Mouse (Mus musculus): Measurements from ENCODE around the gene Chrne. TPM values are rescaled to one million over a fixed set of nuclear protein-coding genes. Genes with fewer than 3 reads are reported as not detected.
"Not testable (repeated sequence)": the region's sequence is repeated elsewhere in the genome, so short reads cannot be mapped to it uniquely, and the experiment has no call there.

Gene Chrne
- total and polyA plus RNA-seq, 3 experiments: not detected

GRCm38 (mm10) chr11:70579710-70580357 is 39.2 kb downstream of the Chrne start:
- H3K4me1 ChIP-seq (ENCODE audit: insufficient read depth, low read depth, low read length): peaks cover 32% of the 10 kb centered on the region
- ATAC-seq (ENCODE audit: extremely low read depth, insufficient number of reproducible peaks, low FRiP score, poor library complexity, severe bottlenecking): no peak
- DNase-seq (ENCODE audit: low spot score): no peak

GRCm38 (mm10) chr11:70578962-70579361 is 40.1 kb downstream of the Chrne start:
- Histone ChIP-seq H3K36me3 (replicated peaks) (peaks cover 72% of the 10 kb centered on the region), H3K27me3 (ENCODE audit: insufficient read depth, low read length) (no peaks in the 10 kb centered on the region), H3K9me3 (replicated peaks) (no peaks in the 10 kb centered on the region), H3K4me1 (ENCODE audit: insufficient read depth, low read depth, low read length) (peaks cover 33% of the 10 kb centered on the region), H3K4me3 (ENCODE audit: low read depth, low read length) (no peak overlapping the region)
- DNase-seq (ENCODE audit: low spot score) (no peak), ATAC-seq (ENCODE audit: extremely low read depth, insufficient number of reproducible peaks, low FRiP score, poor library complexity, severe bottlenecking) (no peak)
- TF ChIP-seq GATA2 (IDR thresholded peaks at IDR 0.05; ENCODE audit: borderline replicate concordance, low read depth, low read length) (no peak), TAL1 (conservative IDR thresholded peaks at IDR 0.05; ENCODE audit: low read depth, low read length) (no peak), CTCF (IDR thresholded peaks at IDR 0.05; ENCODE audit: low read depth, low read length) (no peak), POLR2AphosphoS5 (IDR thresholded peaks at IDR 0.05; ENCODE audit: insufficient replicate concordance, low read depth, low read length) (no peak), GATA1 (IDR thresholded peaks at IDR 0.05; ENCODE audit: borderline replicate concordance, low read length) (no peak)

More at GRCm38 (mm10) chr11:70579710-70580357, 39.2 kb downstream of the Chrne start:
- TF ChIP-seq GATA2 (IDR thresholded peaks at IDR 0.05; ENCODE audit: borderline replicate concordance, low read depth, low read length) (no peak), TAL1 (conservative IDR thresholded peaks at IDR 0.05; ENCODE audit: low read depth, low read length) (no peak), POLR2AphosphoS5 (IDR thresholded peaks at IDR 0.05; ENCODE audit: insufficient replicate concordance, low read depth, low read length) (no peak), CTCF (IDR thresholded peaks at IDR 0.05; ENCODE audit: low read depth, low read length) (no peak), GATA1 (IDR thresholded peaks at IDR 0.05; ENCODE audit: borderline replicate concordance, low read length) (no peak)
- Histone ChIP-seq H3K36me3 (replicated peaks) (peaks cover 76% of the 10 kb centered on the region), H3K27me3 (ENCODE audit: insufficient read depth, low read length) (no peaks in the 10 kb centered on the region), H3K9me3 (replicated peaks) (no peaks in the 10 kb centered on the region), H3K4me3 (ENCODE audit: low read depth, low read length) (no peak overlapping the region)

GRCm38 (mm10) chr11:70577201-70577600 is 41.8 kb downstream of the Chrne start:
- Histone ChIP-seq H3K4me1 (ENCODE audit: insufficient read depth, low read depth, low read length) (peaks cover 48% of the 10 kb centered on the region), H3K36me3 (replicated peaks) (peaks cover 68% of the 10 kb centered on the region), H3K9me3 (replicated peaks) (no peaks in the 10 kb centered on the region), H3K4me3 (ENCODE audit: low read depth, low read length) (no peak overlapping the region), H3K27me3 (ENCODE audit: insufficient read depth, low read length) (no peaks in the 10 kb centered on the region)
- no peak for ATAC-seq (ENCODE audit: extremely low read depth, insufficient number of reproducible peaks, low FRiP score, poor library complexity, severe bottlenecking)
- TF ChIP-seq POLR2AphosphoS5 (IDR thresholded peaks at IDR 0.05; ENCODE audit: insufficient replicate concordance, low read depth, low read length) (no peak), GATA2 (IDR thresholded peaks at IDR 0.05; ENCODE audit: borderline replicate concordance, low read depth, low read length) (no peak), GATA1 (IDR thresholded peaks at IDR 0.05; ENCODE audit: borderline replicate concordance, low read length) (no peak), CTCF (IDR thresholded peaks at IDR 0.05; ENCODE audit: low read depth, low read length) (no peak), TAL1 (conservative IDR thresholded peaks at IDR 0.05; ENCODE audit: low read depth, low read length) (no peak)
- no peak for DNase-seq (ENCODE audit: low spot score)

- no peak for TF ChIP-seq GATA2 (IDR thresholded peaks at IDR 0.05; ENCODE audit: borderline replicate concordance, low read depth, low read length)
- no peak for TF ChIP-seq CTCF (IDR thresholded peaks at IDR 0.05; ENCODE audit: low read depth, low read length)
- TF ChIP-seq GATA1 (IDR thresholded peaks at IDR 0.05; ENCODE audit: borderline replicate concordance, low read length): no peak
- no peak for TF ChIP-seq TAL1 (conservative IDR thresholded peaks at IDR 0.05; ENCODE audit: low read depth, low read length)
- no peak for TF ChIP-seq POLR2AphosphoS5 (IDR thresholded peaks at IDR 0.05; ENCODE audit: insufficient replicate concordance, low read depth, low read length)
- peaks cover 63% of the 10 kb centered on the region for H3K4me1 ChIP-seq (ENCODE audit: insufficient read depth, low read depth, low read length)
- H3K27me3 ChIP-seq (ENCODE audit: insufficient read depth, low read length): no peaks in the 10 kb centered on the region
- no peaks in the 10 kb centered on the region for H3K9me3 ChIP-seq (replicated peaks)
- ATAC-seq (ENCODE audit: extremely low read depth, insufficient number of reproducible peaks, low FRiP score, poor library complexity, severe bottlenecking) (no peak), DNase-seq (ENCODE audit: low spot score) (no peak)
- peaks cover 58% of the 10 kb centered on the region for H3K36me3 ChIP-seq (replicated peaks)
- no peak overlapping the region for H3K4me3 ChIP-seq (ENCODE audit: low read depth, low read length)
Measured at GRCm38 (mm10) chr11:70573872-70574271, 45.1 kb downstream of the Chrne start.

GRCm38 (mm10) chr11:70572348-70572902 is 46.6 kb downstream of the Chrne start:
- no peaks in the 10 kb centered on the region for H3K27me3 ChIP-seq (ENCODE audit: insufficient read depth, low read length)
- peak; percentile 19 for DNase-seq (ENCODE audit: low spot score)
- H3K36me3 ChIP-seq (replicated peaks): peaks cover 60% of the 10 kb centered on the region
- H3K9me3 ChIP-seq (replicated peaks): no peaks in the 10 kb centered on the region
- peaks cover 75% of the 10 kb centered on the region for H3K4me1 ChIP-seq (ENCODE audit: insufficient read depth, low read depth, low read length)
- peak; percentile 48; the same call in 1 of the 2 replicates for ATAC-seq (ENCODE audit: extremely low read depth, insufficient number of reproducible peaks, low FRiP score, poor library complexity, severe bottlenecking)
- H3K4me3 ChIP-seq (ENCODE audit: low read depth, low read length): peak overlapping the region; percentile 22; the same call in 1 of the 2 replicates
- TF ChIP-seq POLR2AphosphoS5 (IDR thresholded peaks at IDR 0.05; ENCODE audit: insufficient replicate concordance, low read depth, low read length): no peak
- TF ChIP-seq TAL1 (conservative IDR thresholded peaks at IDR 0.05; ENCODE audit: low read depth, low read length): peak; percentile 55

GRCm38 (mm10) chr11:70571641-70572040 is 47.4 kb downstream of the Chrne start:
- no peaks in the 10 kb centered on the region for H3K27me3 ChIP-seq (ENCODE audit: insufficient read depth, low read length)
- ATAC-seq (ENCODE audit: extremely low read depth, insufficient number of reproducible peaks, low FRiP score, poor library complexity, severe bottlenecking) (no peak), DNase-seq (ENCODE audit: low spot score) (no peak)
- TF ChIP-seq CTCF (IDR thresholded peaks at IDR 0.05; ENCODE audit: low read depth, low read length): no peak
- H3K9me3 ChIP-seq (replicated peaks): no peaks in the 10 kb centered on the region
- H3K4me1 ChIP-seq (ENCODE audit: insufficient read depth, low read depth, low read length): peaks cover 76% of the 10 kb centered on the region
- peaks cover 61% of the 10 kb centered on the region for H3K36me3 ChIP-seq (replicated peaks)
- H3K4me3 ChIP-seq (ENCODE audit: low read depth, low read length): peak overlapping the region; percentile 22; the same call in 1 of the 2 replicates

GRCm38 (mm10) chr11:70570614-70571013 is 48.4 kb downstream of the Chrne start:
- not testable (repeated sequence) for DNase-seq (ENCODE audit: low spot score); H3K27me3 ChIP-seq (ENCODE audit: insufficient read depth, low read length); H3K9me3 ChIP-seq (replicated peaks); ATAC-seq (ENCODE audit: extremely low read depth, insufficient number of reproducible peaks, low FRiP score, poor library complexity, severe bottlenecking); H3K4me3 ChIP-seq (ENCODE audit: low read depth, low read length)
- Histone ChIP-seq H3K36me3 (replicated peaks) (peaks cover 64% of the 10 kb centered on the region), H3K4me1 (ENCODE audit: insufficient read depth, low read depth, low read length) (peaks cover 74% of the 10 kb centered on the region)

All from G1E (cell line).